Mouse (Mus musculus): ENCODE measurements around the gene Osbp2. TPM values are rescaled to one million over a fixed set of nuclear protein-coding genes. Genes with fewer than 3 reads are reported as not detected.

Gene Osbp2
- total RNA-seq, 1 experiment = 0.27 TPM

DNA sequence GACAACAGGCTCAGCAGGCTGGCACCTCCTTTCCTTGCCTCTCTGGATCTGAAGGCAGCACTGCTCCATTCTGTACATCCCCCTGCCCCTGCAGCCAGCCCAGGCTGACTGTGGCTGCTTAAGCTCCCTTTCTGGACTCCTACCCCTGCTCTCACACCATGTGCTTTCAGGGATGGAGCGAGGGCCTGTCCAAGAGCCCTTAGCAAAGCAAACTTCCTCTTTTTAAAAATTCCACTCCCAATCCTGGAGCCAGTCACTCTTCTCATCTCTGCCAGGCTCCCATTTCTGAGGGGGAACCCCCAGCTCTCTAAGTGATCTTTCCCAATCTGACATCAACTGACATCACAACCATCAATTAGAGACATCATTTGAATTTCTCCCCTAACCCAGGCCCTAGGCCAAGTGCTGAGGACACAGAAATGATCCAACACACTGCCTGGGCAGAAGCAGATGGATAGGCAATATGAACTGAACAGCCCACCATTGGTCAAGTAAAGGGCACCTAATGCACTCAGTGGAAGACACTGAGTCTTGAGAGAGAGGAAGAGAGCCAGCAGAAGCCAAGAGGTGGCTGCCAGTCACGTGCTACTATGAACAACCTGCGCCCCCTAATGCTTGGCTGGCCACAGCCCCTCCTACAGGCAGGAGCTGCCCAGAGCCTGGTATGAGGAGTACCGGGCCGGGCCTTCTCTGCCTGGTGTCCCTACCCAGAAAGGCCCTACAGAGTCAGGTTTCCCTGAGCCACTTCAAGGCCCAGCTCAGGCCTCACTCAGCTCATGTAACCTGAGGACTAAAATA lies 47.0 kb upstream of the Osbp2 start:
- Histone ChIP-seq H3K9ac (ENCODE audit: insufficient read depth, low read depth, low read length, poor library complexity, severe bottlenecking) (no peak overlapping the region), H3K4me1 (ENCODE audit: control insufficient read depth in 2 of 2, insufficient read depth in 2 of 2, low read length in 2 of 2, poor library complexity in 1 of 2) (peaks cover 3 to 7% of the 10 kb centered on the region in 2 experiments; a peak in 2 of 4 replicates), H3K36me3 (ENCODE audit: control insufficient read depth, insufficient read depth, low read length, poor library complexity, severe bottlenecking) (no peaks in the 10 kb centered on the region; the same call in 1 of the 2 replicates), H3K4me3 (ENCODE audit: insufficient read depth in 1 of 2, low read depth in 1 of 2, low read length in 2 of 2, poor library complexity in 1 of 2, severe bottlenecking in 1 of 2) (no peak overlapping the region), H3K27ac (ENCODE audit: insufficient read depth, low read depth, low read length, poor library complexity, severe bottlenecking) (no peak overlapping the region), H3K9me3 (ENCODE audit: control insufficient read depth, insufficient read depth, low read depth, low read length) (no peaks in the 10 kb centered on the region)
- in situ Hi-C loops (cut with MboI; ENCODE audit: low sequenced_read_pairs in 2 of 2, unreplicated experiment in 2 of 2) = no loop called here
- TF ChIP-seq CHD2 (IDR thresholded peaks at IDR 0.05; ENCODE audit: low read depth, low read length) = no peak
- TF ChIP-seq ZNF384 (IDR thresholded peaks at IDR 0.05; ENCODE audit: low read depth, low read length) = no peak
- TF ChIP-seq HCFC1 (IDR thresholded peaks at IDR 0.05; ENCODE audit: borderline replicate concordance, insufficient read depth, low read length) = no peak
- no peak for TF ChIP-seq MAFK (IDR thresholded peaks at IDR 0.05; ENCODE audit: insufficient read depth, low read depth, low read length)
- no peak for TF ChIP-seq ZC3H11A (IDR thresholded peaks at IDR 0.05; ENCODE audit: borderline replicate concordance, low read depth, low read length)
- no peak for DNase-seq (ENCODE audit: low read depth, low spot score)

DNA sequence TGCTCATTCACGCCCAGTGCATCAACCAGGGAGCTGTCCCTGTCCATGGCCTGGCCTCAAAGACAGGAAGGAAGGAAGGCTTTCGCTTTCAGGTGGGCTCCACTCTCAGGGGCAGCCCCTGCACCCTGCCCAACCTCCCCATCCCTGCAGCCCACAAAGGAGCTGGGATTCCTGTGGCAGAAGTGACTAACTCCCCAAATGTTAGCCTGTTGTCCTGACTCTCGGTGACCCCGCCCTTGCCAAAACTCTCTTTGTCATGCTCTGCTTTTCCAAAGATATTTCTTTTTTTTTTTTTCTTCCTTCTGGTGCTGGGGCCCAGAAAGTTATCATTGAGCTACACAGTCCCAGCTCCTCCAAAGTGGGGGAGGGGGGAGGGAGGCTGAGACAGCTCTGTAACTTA lies 45.5 kb upstream of the Osbp2 start:
- Histone ChIP-seq H3K36me3 (ENCODE audit: control insufficient read depth, insufficient read depth, low read length, poor library complexity, severe bottlenecking) (no peaks in the 10 kb centered on the region; the same call in 1 of the 2 replicates), H3K9me3 (ENCODE audit: control insufficient read depth, insufficient read depth, low read depth, low read length) (no peaks in the 10 kb centered on the region), H3K4me3 (ENCODE audit: insufficient read depth in 1 of 2, low read depth in 1 of 2, low read length in 2 of 2, poor library complexity in 1 of 2, severe bottlenecking in 1 of 2) (no peak overlapping the region), H3K4me1 (ENCODE audit: control insufficient read depth in 2 of 2, insufficient read depth in 2 of 2, low read length in 2 of 2, poor library complexity in 1 of 2) (peaks cover 3 to 15% of the 10 kb centered on the region in 2 experiments; a peak in 3 of 4 replicates), H3K9ac (ENCODE audit: insufficient read depth, low read depth, low read length, poor library complexity, severe bottlenecking) (no peak overlapping the region), H3K27ac (ENCODE audit: insufficient read depth, low read depth, low read length, poor library complexity, severe bottlenecking) (no peak overlapping the region)
- in situ Hi-C loops (cut with MboI; ENCODE audit: low sequenced_read_pairs in 2 of 2, unreplicated experiment in 2 of 2) = no loop called here
- no peak for TF ChIP-seq HCFC1 (IDR thresholded peaks at IDR 0.05; ENCODE audit: borderline replicate concordance, insufficient read depth, low read length)
- TF ChIP-seq CHD2 (IDR thresholded peaks at IDR 0.05; ENCODE audit: low read depth, low read length) = no peak
- TF ChIP-seq ZC3H11A (IDR thresholded peaks at IDR 0.05; ENCODE audit: borderline replicate concordance, low read depth, low read length) = no peak
- no peak for TF ChIP-seq ZNF384 (IDR thresholded peaks at IDR 0.05; ENCODE audit: low read depth, low read length)
- no peak for TF ChIP-seq MAFK (IDR thresholded peaks at IDR 0.05; ENCODE audit: insufficient read depth, low read depth, low read length)
- no peak for DNase-seq (ENCODE audit: low read depth, low spot score)

DNA sequence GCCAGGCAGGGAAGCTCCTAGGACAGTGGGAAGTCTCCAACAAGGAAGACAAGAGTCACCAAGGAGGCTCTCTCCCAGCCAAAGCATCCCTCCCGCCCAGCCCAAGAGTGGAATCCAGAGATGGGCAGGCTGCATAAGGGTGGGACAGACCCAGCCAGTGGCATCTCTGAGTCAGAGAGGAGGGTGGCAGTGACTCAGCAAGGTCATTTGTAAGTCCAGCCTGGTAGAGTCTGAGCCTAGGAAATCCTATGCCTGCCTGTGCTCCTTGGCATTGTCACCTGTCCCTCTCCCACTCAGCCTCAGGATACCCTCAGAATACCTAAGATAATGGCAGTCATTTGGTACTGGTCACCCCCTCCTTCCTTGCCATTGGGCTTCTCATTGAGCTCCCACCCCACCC lies 41.7 kb upstream of the Osbp2 start:
- H3K9ac ChIP-seq (ENCODE audit: insufficient read depth, low read depth, low read length, poor library complexity, severe bottlenecking) = no peak overlapping the region
- TF ChIP-seq CHD2 (IDR thresholded peaks at IDR 0.05; ENCODE audit: low read depth, low read length) = no peak
- 0 out of 2 replicates have a peak, but pooled peaks have one; percentile 17 for TF ChIP-seq MAFK (IDR thresholded peaks at IDR 0.05; ENCODE audit: insufficient read depth, low read depth, low read length)
- H3K36me3 ChIP-seq (ENCODE audit: control insufficient read depth, insufficient read depth, low read length, poor library complexity, severe bottlenecking) = no peaks in the 10 kb centered on the region; the same call in 1 of the 2 replicates
- in situ Hi-C loops (cut with MboI; ENCODE audit: low sequenced_read_pairs in 2 of 2, unreplicated experiment in 2 of 2) = no loop called here
- no peaks in the 10 kb centered on the region for H3K9me3 ChIP-seq (ENCODE audit: control insufficient read depth, insufficient read depth, low read depth, low read length)
- no peak overlapping the region for H3K27ac ChIP-seq (ENCODE audit: insufficient read depth, low read depth, low read length, poor library complexity, severe bottlenecking)
- H3K4me3 ChIP-seq (ENCODE audit: insufficient read depth in 1 of 2, low read depth in 1 of 2, low read length in 2 of 2, poor library complexity in 1 of 2, severe bottlenecking in 1 of 2) = no peak overlapping the region
- DNase-seq (ENCODE audit: low read depth, low spot score) = no peak
- peaks cover 0 to 8% of the 10 kb centered on the region in 2 experiments; a peak in 2 of 4 replicates for H3K4me1 ChIP-seq (ENCODE audit: control insufficient read depth in 2 of 2, insufficient read depth in 2 of 2, low read length in 2 of 2, poor library complexity in 1 of 2)

DNA sequence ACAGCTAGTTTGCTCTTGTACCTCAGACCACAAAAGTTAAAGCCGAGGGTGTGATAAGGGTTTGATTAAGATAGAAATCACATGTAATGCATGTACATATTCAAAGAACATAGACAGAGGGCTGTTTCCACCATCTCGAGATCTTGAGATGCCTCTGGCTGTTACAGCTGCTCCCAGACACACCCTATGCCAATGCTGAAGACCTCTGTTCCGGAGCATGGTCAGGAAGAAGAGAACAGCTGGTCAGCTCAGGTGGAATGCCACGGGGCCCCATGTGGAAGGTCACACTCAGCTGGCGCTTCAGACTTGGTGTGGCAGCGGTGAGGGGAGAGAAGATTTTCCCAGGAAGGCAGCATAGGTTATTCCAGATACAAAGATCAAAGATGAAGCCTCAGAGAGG lies 41.0 kb upstream of the Osbp2 start:
- H3K27ac ChIP-seq (ENCODE audit: insufficient read depth, low read depth, low read length, poor library complexity, severe bottlenecking) = no peak overlapping the region
- peaks cover 0 to 8% of the 10 kb centered on the region in 2 experiments; a peak in 2 of 4 replicates for H3K4me1 ChIP-seq (ENCODE audit: control insufficient read depth in 2 of 2, insufficient read depth in 2 of 2, low read length in 2 of 2, poor library complexity in 1 of 2)
- no peak for TF ChIP-seq ZNF384 (IDR thresholded peaks at IDR 0.05; ENCODE audit: low read depth, low read length)
- no peak for TF ChIP-seq ZC3H11A (IDR thresholded peaks at IDR 0.05; ENCODE audit: borderline replicate concordance, low read depth, low read length)
- TF ChIP-seq CHD2 (IDR thresholded peaks at IDR 0.05; ENCODE audit: low read depth, low read length) = no peak
- TF ChIP-seq HCFC1 (IDR thresholded peaks at IDR 0.05; ENCODE audit: borderline replicate concordance, insufficient read depth, low read length) = no peak
- TF ChIP-seq MAFK (IDR thresholded peaks at IDR 0.05; ENCODE audit: insufficient read depth, low read depth, low read length) = no peak
- in situ Hi-C loops (cut with MboI; ENCODE audit: low sequenced_read_pairs in 2 of 2, unreplicated experiment in 2 of 2) = no loop called here
- DNase-seq (ENCODE audit: low read depth, low spot score) = no peak
- no peak overlapping the region for H3K4me3 ChIP-seq (ENCODE audit: insufficient read depth in 1 of 2, low read depth in 1 of 2, low read length in 2 of 2, poor library complexity in 1 of 2, severe bottlenecking in 1 of 2)
- H3K36me3 ChIP-seq (ENCODE audit: control insufficient read depth, insufficient read depth, low read length, poor library complexity, severe bottlenecking) = no peaks in the 10 kb centered on the region; the same call in 1 of the 2 replicates
- no peaks in the 10 kb centered on the region for H3K9me3 ChIP-seq (ENCODE audit: control insufficient read depth, insufficient read depth, low read depth, low read length)
- H3K9ac ChIP-seq (ENCODE audit: insufficient read depth, low read depth, low read length, poor library complexity, severe bottlenecking) = no peak overlapping the region

All from ES-E14 (cell line).